Mouse (Mus musculus) liver, embryonic 13.5 days (tissue): ENCODE results near the gene Hpcal4. TPM values are rescaled to one million over a fixed set of nuclear protein-coding genes. Genes with fewer than 3 reads are reported as not detected.

Source experiments
- polyA plus RNA-seq: library from polyadenylated mRNA; unstranded; fragments of >200 nt; fragmentation: Nextera tagmentation; extraction: Ambion mirVana; gene quantifications from 2 replicates; pipeline ENCODE4 v1.2.1, GENCODE M21; 2015

Gene Hpcal4
- polyA plus RNA-seq, 1 experiment from 2014 or later = not detected

Other genes with a start within 250 kb of the Hpcal4 start
- 0.09 and 0.22 TPM in 2 replicates for gene Mfsd2a, start 222.0 kb upstream of the Hpcal4 start, polyA plus RNA-seq
- 0.70 and 0.74 TPM in 2 replicates for gene Mycl, start 187.6 kb upstream of the Hpcal4 start, polyA plus RNA-seq
- 7.2 TPM in 2 replicates for gene Trit1, start 166.6 kb upstream of the Hpcal4 start, polyA plus RNA-seq
- 0.50 and 0.81 TPM in 2 replicates for gene Bmp8b, start 78.1 kb upstream of the Hpcal4 start, polyA plus RNA-seq
- not detected in 2 replicates for gene Oxct2b, start 67.0 kb upstream of the Hpcal4 start, polyA plus RNA-seq
- 54.7 and 59.3 TPM in 2 replicates for gene Ppie, start 43.3 kb upstream of the Hpcal4 start, polyA plus RNA-seq
- not detected in 2 replicates for gene Nt5c1a, start 18.3 kb downstream of the Hpcal4 start, polyA plus RNA-seq
- gene Heyl, start 50.3 kb downstream of the Hpcal4 start, polyA plus RNA-seq = 0.80 and 0.99 TPM in 2 replicates
- 93.5 and 100 TPM in 2 replicates for gene Pabpc4, start 79.1 kb downstream of the Hpcal4 start, polyA plus RNA-seq
- gene Oxct2a, start 140.4 kb downstream of the Hpcal4 start, polyA plus RNA-seq = 0.06 TPM in 1 of 2 replicates, not detected in the other
- 0.16 and 0.38 TPM in 2 replicates for gene Bmp8a, start 160.0 kb downstream of the Hpcal4 start, polyA plus RNA-seq